Mouse (Mus musculus): Measurements from ENCODE around the gene C2cd4b. TPM values are rescaled to one million over a fixed set of nuclear protein-coding genes. Genes with fewer than 3 reads are reported as not detected.

C2cd4b gene
- polyA plus RNA-seq, 1 experiment from 2014 or later = 0.16 TPM

DNA sequence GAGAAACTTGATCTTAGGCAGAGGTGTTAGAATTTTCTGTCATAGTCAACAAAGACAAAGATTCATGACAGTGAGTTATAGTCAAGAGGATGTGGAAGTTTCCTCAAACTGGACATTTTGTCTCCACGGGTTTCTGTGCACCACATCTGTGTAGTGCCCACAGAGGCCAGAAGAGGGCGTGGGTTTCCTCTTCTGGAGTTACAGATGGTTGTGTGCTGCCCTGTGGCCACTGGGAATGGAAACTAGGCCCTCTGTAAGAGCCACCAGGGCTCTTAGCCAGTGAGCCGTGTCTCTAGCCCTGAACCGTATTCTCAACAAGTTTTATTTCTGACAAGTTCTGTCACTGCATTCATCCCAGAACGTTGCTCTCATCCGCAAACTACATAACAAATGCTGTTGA lies 51.3 kb downstream of the C2cd4b start:
- peak overlapping the region; percentile 34; the same call in 1 of the 2 replicates for H3K27ac ChIP-seq (ENCODE audit: low read length)
- no peaks in the 10 kb centered on the region for H3K36me3 ChIP-seq (ENCODE audit: control insufficient read depth, insufficient read depth, low read length)
- no peak overlapping the region for H3K4me3 ChIP-seq (ENCODE audit: low read length)
- H3K9me3 ChIP-seq (ENCODE audit: control insufficient read depth, low read length) = no peaks in the 10 kb centered on the region
- H3K4me1 ChIP-seq (replicated peaks; ENCODE audit: control insufficient read depth, insufficient read depth, low read length) = peaks cover 8% of the 10 kb centered on the region
- H3K27me3 ChIP-seq (ENCODE audit: control insufficient read depth, insufficient read depth, low read depth, low read length) = no peaks in the 10 kb centered on the region
- ATAC-seq (ENCODE audit: low read depth) = no peak
- WGBS = 50% methylated on average over 6 of the region's 6 CpGs
- no peak overlapping the region for H3K4me2 ChIP-seq (ENCODE audit: low read depth, low read length)
- no peak overlapping the region for H3K9ac ChIP-seq (ENCODE audit: low read length)

Small RNA genes within 50 kb of the gene (microRNA-seq; reads per million reads assigned to microRNA genes)
- gene Mir7241 = not detected
- gene Mir7242 = not detected

Other genes with a start within 250 kb of the C2cd4b start
- gene Tln2, start 199.7 kb upstream of the C2cd4b start, polyA plus RNA-seq (2015; fragmentation: Nextera tagmentation; extraction: Ambion mirVana) = 9.9 and 11.1 TPM in 2 replicates
- gene C2cd4a, start 72.9 kb downstream of the C2cd4b start, polyA plus RNA-seq (2015; fragmentation: Nextera tagmentation; extraction: Ambion mirVana) = 0.25 TPM in 2 replicates
- gene Vps13c, start 81.0 kb downstream of the C2cd4b start, polyA plus RNA-seq (2015; fragmentation: Nextera tagmentation; extraction: Ambion mirVana) = 5.4 and 5.8 TPM in 2 replicates

Measured in lung, embryonic 16.5 days (tissue).